Mouse (Mus musculus) neural tube, embryonic 12.5 days (tissue): ENCODE measurements around the gene Gm8138. TPM values are rescaled to one million over a fixed set of nuclear protein-coding genes. Genes with fewer than 3 reads are reported as not detected.
"Not testable (repeated sequence)": the region's sequence is repeated elsewhere in the genome, so short reads cannot be mapped to it uniquely, and the experiment has no call there.

Experiments used
- ATAC-seq: fragments of 200-750 bp; cut with Nextera tagmentation; 2 replicates; pipeline ENCODE4 v1.8.0; 2017; ENCODE audit warnings: low read depth, mild to moderate bottlenecking, moderate TSS enrichment, moderate library complexity; ENCODE audit not compliant: low FRiP score
- H3K27ac ChIP-seq: fragments of 300-500 bp; sonication (generic); 2 replicates; pipeline ENCODE4 v1.5.1; 2016
- H3K27me3 ChIP-seq: fragments of 300-500 bp; sonication (generic); replicated peaks from 2 replicates; pipeline ENCODE4 v1.6.1; 2016; ENCODE audit warnings: mild to moderate bottlenecking
- H3K36me3 ChIP-seq: fragments of 300-500 bp; sonication (generic); 2 replicates; pipeline ENCODE4 v1.6.1; 2016; ENCODE audit warnings: mild to moderate bottlenecking
- H3K4me1 ChIP-seq: fragments of 300-500 bp; sonication (generic); 2 replicates; pipeline ENCODE4 v1.6.1; 2016
- H3K4me2 ChIP-seq: fragments of 300-500 bp; sonication (generic); replicated peaks from 2 replicates; pipeline ENCODE4 v1.6.1; 2016; ENCODE audit warnings: mild to moderate bottlenecking
- H3K4me3 ChIP-seq: fragments of 300-500 bp; sonication (generic); 2 replicates; pipeline ENCODE4 v1.5.1; 2016
- H3K9ac ChIP-seq: fragments of 300-500 bp; sonication (generic); 2 replicates; pipeline ENCODE4 v1.6.1; 2016; ENCODE audit warnings: mild to moderate bottlenecking
- H3K9me3 ChIP-seq: fragments of 300-500 bp; sonication (generic); 2 replicates; pipeline ENCODE4 v1.6.1; 2016; ENCODE audit warnings: mild to moderate bottlenecking
- WGBS: fragments of 180-500 bp; shearing (Covaris S2); methylation state at CpG from one replicate; pipeline ENCODE4 v1.1.7; 2016; 5-methylcytosine and 5-hydroxymethylcytosine counted together
- polyA plus RNA-seq: library from polyadenylated mRNA; unstranded; fragments of >200 nt; fragmentation: Nextera tagmentation; extraction: Ambion mirVana; gene quantifications from 2 replicates; pipeline ENCODE4 v1.2.1, GENCODE M21; 2016

Gene Gm8138
- not detected in 2 replicates for polyA plus RNA-seq

DNA sequence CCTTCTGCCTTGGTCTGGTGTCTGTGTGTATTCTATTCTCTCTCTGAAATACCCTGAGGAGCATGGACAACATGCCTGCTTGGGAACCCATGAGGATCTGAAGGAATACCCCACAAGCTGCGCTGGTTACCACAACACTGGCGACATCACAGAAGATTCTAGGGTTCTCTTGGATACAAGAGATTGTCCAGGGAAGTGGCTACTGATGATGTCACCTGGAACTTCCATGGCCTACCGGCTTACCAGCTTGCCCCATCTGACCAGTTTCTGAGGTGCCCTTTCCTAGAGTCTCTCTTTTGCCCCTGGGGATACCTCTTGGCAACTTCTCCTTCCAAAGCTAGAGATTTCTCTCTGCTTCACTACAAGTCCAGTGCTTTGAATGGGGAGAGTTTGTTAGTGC, at the start of gene Gm8138:
TSS of gene Gm8138 (minus strand) at position 101 of the 400 bp plus-strand sequence.
- H3K27me3 ChIP-seq, H3K9ac ChIP-seq, H3K9me3 ChIP-seq, H3K27ac ChIP-seq, ATAC-seq, H3K4me1 ChIP-seq, H3K36me3 ChIP-seq, H3K4me3 ChIP-seq, H3K4me2 ChIP-seq: not testable (repeated sequence)
- no CpG with 5 or more reads among the region's 3 CpGs for WGBS

DNA sequence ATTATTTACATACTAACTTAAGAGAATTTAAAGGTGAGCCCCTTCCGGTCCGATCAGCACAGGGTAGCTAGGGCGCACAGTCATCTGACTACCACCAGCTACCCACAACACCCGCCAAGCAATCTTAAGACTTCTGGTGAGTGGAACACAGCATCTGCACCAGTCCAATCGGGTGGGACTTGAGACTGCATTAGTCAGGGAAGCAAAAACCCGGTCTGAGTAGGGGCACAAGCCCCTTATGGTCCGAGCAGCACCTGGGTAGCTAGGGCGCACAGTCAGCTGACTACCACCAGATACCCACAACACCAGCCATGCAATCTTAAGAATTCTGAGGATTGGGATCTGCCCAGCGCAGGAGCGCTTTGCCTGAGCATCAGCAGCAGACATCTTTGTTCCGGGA, 54.4 kb downstream of the Gm8138 start:
- not testable (repeated sequence) for H3K4me2 ChIP-seq, H3K36me3 ChIP-seq, ATAC-seq, H3K9me3 ChIP-seq, H3K27ac ChIP-seq, H3K4me1 ChIP-seq, H3K9ac ChIP-seq, H3K27me3 ChIP-seq, H3K4me3 ChIP-seq
- WGBS: 86% methylated on average over 11 of the region's 11 CpGs

Other genes with a start within 250 kb of the Gm8138 start
- not detected in 2 replicates for gene Gm7233, start 236.5 kb downstream of the Gm8138 start, polyA plus RNA-seq
- gene Gm8122, start 181.0 kb downstream of the Gm8138 start, polyA plus RNA-seq: not detected in 2 replicates
- gene Gm8126, start 157.7 kb downstream of the Gm8138 start, polyA plus RNA-seq: not detected in 2 replicates
- not detected in 2 replicates for gene Gm9732, start 141.3 kb downstream of the Gm8138 start, polyA plus RNA-seq
- not detected in 2 replicates for gene Gm8127, start 122.5 kb downstream of the Gm8138 start, polyA plus RNA-seq
- not detected in 2 replicates for gene 1700001F09Rik, start 68.5 kb downstream of the Gm8138 start, polyA plus RNA-seq
- not detected in 2 replicates for gene Gm5799, start 127.2 kb upstream of the Gm8138 start, polyA plus RNA-seq
- not detected in 2 replicates for gene Gm17654, start 162.8 kb upstream of the Gm8138 start, polyA plus RNA-seq
- not detected in 2 replicates for gene Gm10375, start 191.7 kb upstream of the Gm8138 start, polyA plus RNA-seq